Mouse (Mus musculus): ENCODE measurements around the gene Tcirg1. TPM values are rescaled to one million over a fixed set of nuclear protein-coding genes. Genes with fewer than 3 reads are reported as not detected.

Tcirg1 gene
- total RNA-seq, 1 experiment, result 55.2 TPM

GRCm38 (mm10) chr19:3850076-3850475, 56.9 kb downstream of the Tcirg1 start:
- in situ Hi-C loops (cut with MboI; ENCODE audit: low sequenced_read_pairs in 2 of 2, unreplicated experiment in 2 of 2), result no loop called here
- no peak overlapping the region for H3K4me3 ChIP-seq (ENCODE audit: insufficient read depth in 1 of 2, low read depth in 1 of 2, low read length in 2 of 2, poor library complexity in 1 of 2, severe bottlenecking in 1 of 2)

DNA sequence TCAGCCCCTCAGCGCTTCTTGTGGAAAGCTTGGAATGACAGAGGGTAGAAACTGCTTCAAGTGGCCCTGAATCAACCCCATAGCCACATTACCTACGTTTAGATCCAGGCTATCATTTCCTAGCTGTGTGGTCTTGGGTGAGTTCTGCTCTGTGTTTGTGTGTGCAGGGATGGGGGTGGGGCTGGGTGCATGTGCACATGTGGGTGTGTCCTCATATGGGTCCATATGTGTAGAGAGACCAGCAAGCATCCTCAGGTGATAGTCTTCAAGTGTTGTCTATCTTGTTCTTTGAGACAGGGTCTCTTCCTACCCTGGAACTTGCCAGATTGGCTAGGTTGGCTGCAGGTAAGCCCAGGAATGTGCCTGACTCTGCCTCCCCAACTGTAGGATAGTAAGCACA, 57.7 kb downstream of the Tcirg1 start:
- in situ Hi-C loops (cut with MboI; ENCODE audit: low sequenced_read_pairs in 2 of 2, unreplicated experiment in 2 of 2), result no loop called here
- H3K4me3 ChIP-seq (ENCODE audit: insufficient read depth in 1 of 2, low read depth in 1 of 2, low read length in 2 of 2, poor library complexity in 1 of 2, severe bottlenecking in 1 of 2), result no peak overlapping the region
- DNase-seq (ENCODE audit: low read depth, low spot score), result no peak
- peaks cover 4 to 30% of the 10 kb centered on the region in 2 experiments; a peak in 3 of 4 replicates for H3K4me1 ChIP-seq (ENCODE audit: control insufficient read depth in 2 of 2, insufficient read depth in 2 of 2, low read length in 2 of 2, poor library complexity in 1 of 2)
- no peak overlapping the region for H3K9ac ChIP-seq (ENCODE audit: insufficient read depth, low read depth, low read length, poor library complexity, severe bottlenecking)
- H3K27ac ChIP-seq (ENCODE audit: insufficient read depth, low read depth, low read length, poor library complexity, severe bottlenecking), result no peak overlapping the region
- no peaks in the 10 kb centered on the region for H3K9me3 ChIP-seq (ENCODE audit: control insufficient read depth, insufficient read depth, low read depth, low read length)
- H3K36me3 ChIP-seq (ENCODE audit: control insufficient read depth, insufficient read depth, low read length, poor library complexity, severe bottlenecking), result no peaks in the 10 kb centered on the region
- no peak for TF ChIP-seq CHD2 (IDR thresholded peaks at IDR 0.05; ENCODE audit: low read depth, low read length)
- no peak for TF ChIP-seq ZC3H11A (IDR thresholded peaks at IDR 0.05; ENCODE audit: borderline replicate concordance, low read depth, low read length)
- no peak for TF ChIP-seq ZNF384 (IDR thresholded peaks at IDR 0.05; ENCODE audit: low read depth, low read length)
- TF ChIP-seq HCFC1 (IDR thresholded peaks at IDR 0.05; ENCODE audit: borderline replicate concordance, insufficient read depth, low read length), result no peak
- no peak for TF ChIP-seq MAFK (IDR thresholded peaks at IDR 0.05; ENCODE audit: insufficient read depth, low read depth, low read length)

More at GRCm38 (mm10) chr19:3850076-3850475, 56.9 kb downstream of the Tcirg1 start:
- Histone ChIP-seq H3K9ac (ENCODE audit: insufficient read depth, low read depth, low read length, poor library complexity, severe bottlenecking) (no peak overlapping the region), H3K27ac (ENCODE audit: insufficient read depth, low read depth, low read length, poor library complexity, severe bottlenecking) (no peak overlapping the region), H3K36me3 (ENCODE audit: control insufficient read depth, insufficient read depth, low read length, poor library complexity, severe bottlenecking) (no peaks in the 10 kb centered on the region), H3K4me1 (ENCODE audit: control insufficient read depth in 2 of 2, insufficient read depth in 2 of 2, low read length in 2 of 2, poor library complexity in 1 of 2) (peaks cover 2 to 26% of the 10 kb centered on the region in 2 experiments; a peak in 3 of 4 replicates), H3K9me3 (ENCODE audit: control insufficient read depth, insufficient read depth, low read depth, low read length) (no peaks in the 10 kb centered on the region)
- DNase-seq (ENCODE audit: low read depth, low spot score), result no peak
- TF ChIP-seq ZNF384 (IDR thresholded peaks at IDR 0.05; ENCODE audit: low read depth, low read length) (no peak), MAFK (IDR thresholded peaks at IDR 0.05; ENCODE audit: insufficient read depth, low read depth, low read length) (no peak), ZC3H11A (IDR thresholded peaks at IDR 0.05; ENCODE audit: borderline replicate concordance, low read depth, low read length) (no peak), CHD2 (IDR thresholded peaks at IDR 0.05; ENCODE audit: low read depth, low read length) (no peak), HCFC1 (IDR thresholded peaks at IDR 0.05; ENCODE audit: borderline replicate concordance, insufficient read depth, low read length) (no peak)

- no peak for DNase-seq (ENCODE audit: low read depth, low spot score)
- H3K4me3 ChIP-seq (ENCODE audit: insufficient read depth in 1 of 2, low read depth in 1 of 2, low read length in 2 of 2, poor library complexity in 1 of 2, severe bottlenecking in 1 of 2), result no peak overlapping the region
- TF ChIP-seq CHD2 (IDR thresholded peaks at IDR 0.05; ENCODE audit: low read depth, low read length) (no peak), HCFC1 (IDR thresholded peaks at IDR 0.05; ENCODE audit: borderline replicate concordance, insufficient read depth, low read length) (no peak)
- no peak overlapping the region for H3K9ac ChIP-seq (ENCODE audit: insufficient read depth, low read depth, low read length, poor library complexity, severe bottlenecking)
- no peaks in the 10 kb centered on the region for H3K9me3 ChIP-seq (ENCODE audit: control insufficient read depth, insufficient read depth, low read depth, low read length)
- H3K36me3 ChIP-seq (ENCODE audit: control insufficient read depth, insufficient read depth, low read length, poor library complexity, severe bottlenecking), result no peaks in the 10 kb centered on the region
- in situ Hi-C loops (cut with MboI; ENCODE audit: low sequenced_read_pairs in 2 of 2, unreplicated experiment in 2 of 2), result no loop called here
- H3K4me1 ChIP-seq (ENCODE audit: control insufficient read depth in 2 of 2, insufficient read depth in 2 of 2, low read length in 2 of 2, poor library complexity in 1 of 2), result peaks cover 11 to 35% of the 10 kb centered on the region in 2 experiments
- H3K27ac ChIP-seq (ENCODE audit: insufficient read depth, low read depth, low read length, poor library complexity, severe bottlenecking), result no peak overlapping the region
These were observed 58.6 kb downstream of the Tcirg1 start for GRCm38 (mm10) chr19:3848207-3848808.

GRCm38 (mm10) chr19:3847711-3848110, 59.2 kb downstream of the Tcirg1 start:
- no peak overlapping the region for H3K9ac ChIP-seq (ENCODE audit: insufficient read depth, low read depth, low read length, poor library complexity, severe bottlenecking)
- no peak for DNase-seq (ENCODE audit: low read depth, low spot score)
- H3K4me1 ChIP-seq (ENCODE audit: control insufficient read depth in 2 of 2, insufficient read depth in 2 of 2, low read length in 2 of 2, poor library complexity in 1 of 2), result peaks cover 11 to 39% of the 10 kb centered on the region in 2 experiments
- H3K9me3 ChIP-seq (ENCODE audit: control insufficient read depth, insufficient read depth, low read depth, low read length), result no peaks in the 10 kb centered on the region
- in situ Hi-C loops (cut with MboI; ENCODE audit: low sequenced_read_pairs in 2 of 2, unreplicated experiment in 2 of 2), result no loop called here
- no peak overlapping the region for H3K27ac ChIP-seq (ENCODE audit: insufficient read depth, low read depth, low read length, poor library complexity, severe bottlenecking)
- no peaks in the 10 kb centered on the region for H3K36me3 ChIP-seq (ENCODE audit: control insufficient read depth, insufficient read depth, low read length, poor library complexity, severe bottlenecking)
- TF ChIP-seq ZC3H11A (IDR thresholded peaks at IDR 0.05; ENCODE audit: borderline replicate concordance, low read depth, low read length) (no peak), MAFK (IDR thresholded peaks at IDR 0.05; ENCODE audit: insufficient read depth, low read depth, low read length) (no peak), CHD2 (IDR thresholded peaks at IDR 0.05; ENCODE audit: low read depth, low read length) (no peak), HCFC1 (IDR thresholded peaks at IDR 0.05; ENCODE audit: borderline replicate concordance, insufficient read depth, low read length) (no peak), ZNF384 (IDR thresholded peaks at IDR 0.05; ENCODE audit: low read depth, low read length) (no peak)
- no peak overlapping the region for H3K4me3 ChIP-seq (ENCODE audit: insufficient read depth in 1 of 2, low read depth in 1 of 2, low read length in 2 of 2, poor library complexity in 1 of 2, severe bottlenecking in 1 of 2)
